Mouse (Mus musculus) adrenal gland, postnatal 36 days (tissue): ENCODE data around the gene Trhr2. TPM values are rescaled to one million over a fixed set of nuclear protein-coding genes. Genes with fewer than 3 reads are reported as not detected.

ENCODE experiments used
- DNase-seq, 2 experiments: peaks; one replicate each; pipeline ENCODE4 v3.0.0; 2021; ENCODE audit warnings: mixed read lengths in 1 of 2
- total RNA-seq, 2 experiments: library from RNA; stranded (reverse); gene quantifications; 2 replicates each; pipeline ENCODE4 v1.2.3; 2021

Gene Trhr2
- total RNA-seq, 2 experiments from 2014 or later, result not detected

DNA sequence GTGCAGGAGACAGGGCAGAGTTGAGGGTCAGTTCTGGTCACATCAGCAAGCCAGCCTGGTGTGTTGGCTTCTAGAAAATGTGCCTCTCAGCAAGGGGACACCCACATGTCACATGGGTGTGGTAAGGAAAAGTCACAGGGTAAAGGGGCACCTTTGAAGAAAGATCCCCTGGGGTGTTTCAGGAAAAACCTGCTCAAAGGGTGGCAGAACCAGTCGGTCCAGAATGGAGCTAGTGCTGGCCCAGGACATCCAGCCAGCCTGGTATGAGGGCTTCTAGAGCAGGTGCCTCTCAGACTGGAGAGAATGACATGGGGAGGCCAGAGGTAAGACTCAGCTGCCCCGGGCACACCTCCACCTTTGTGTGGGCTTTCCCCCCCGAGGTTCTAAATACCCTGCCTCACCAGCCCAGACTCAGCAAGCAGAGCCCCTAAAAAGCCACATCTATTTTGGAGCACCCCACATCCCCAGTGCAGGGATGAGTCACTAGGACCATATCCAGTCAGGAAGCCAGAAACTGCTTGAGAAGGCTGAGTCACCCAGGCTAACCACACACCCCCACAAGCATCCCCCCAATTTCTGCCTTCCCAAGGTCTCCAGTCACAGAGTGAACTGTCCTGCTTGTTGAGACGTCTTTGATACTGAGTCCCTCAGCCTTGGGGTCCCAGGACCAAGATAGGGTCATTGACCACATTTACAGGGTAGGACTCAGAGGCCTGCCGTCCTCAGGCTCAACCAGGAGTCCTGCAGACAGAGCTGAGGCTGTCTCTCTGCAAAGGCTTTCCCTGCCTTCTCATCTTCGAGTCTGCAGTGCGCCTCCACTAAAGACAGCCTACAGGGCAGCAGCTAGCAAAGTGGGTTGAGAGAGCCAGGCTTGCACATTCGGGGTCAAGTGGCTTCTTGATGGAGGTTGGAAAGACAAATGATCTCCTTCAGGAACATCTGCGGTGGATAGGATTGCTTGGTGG lies 4.6 kb downstream of the Trhr2 start:
- DNase-seq, result peak in 1 of 2 experiments; percentile 42

DNA sequence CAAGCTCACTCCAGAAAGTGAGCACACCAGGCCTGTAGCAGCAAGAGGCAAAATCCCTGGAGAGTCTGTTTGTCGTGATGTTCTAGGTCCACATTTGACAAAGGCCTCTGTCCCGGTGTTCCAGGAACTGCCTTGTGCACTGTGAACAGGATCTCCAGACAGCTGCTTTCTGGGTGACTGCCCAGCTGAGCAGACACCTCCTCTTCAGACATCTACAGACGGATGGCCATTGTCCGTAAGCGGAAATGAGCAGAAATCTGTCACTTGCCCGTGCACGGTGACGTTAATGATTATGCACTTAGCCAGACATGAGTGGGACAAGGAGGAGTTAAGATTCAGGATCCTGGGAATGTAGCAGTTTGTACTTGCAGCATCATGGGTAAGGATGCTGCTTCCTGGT lies 6.4 kb downstream of the Trhr2 start:
- no peak for DNase-seq

DNA sequence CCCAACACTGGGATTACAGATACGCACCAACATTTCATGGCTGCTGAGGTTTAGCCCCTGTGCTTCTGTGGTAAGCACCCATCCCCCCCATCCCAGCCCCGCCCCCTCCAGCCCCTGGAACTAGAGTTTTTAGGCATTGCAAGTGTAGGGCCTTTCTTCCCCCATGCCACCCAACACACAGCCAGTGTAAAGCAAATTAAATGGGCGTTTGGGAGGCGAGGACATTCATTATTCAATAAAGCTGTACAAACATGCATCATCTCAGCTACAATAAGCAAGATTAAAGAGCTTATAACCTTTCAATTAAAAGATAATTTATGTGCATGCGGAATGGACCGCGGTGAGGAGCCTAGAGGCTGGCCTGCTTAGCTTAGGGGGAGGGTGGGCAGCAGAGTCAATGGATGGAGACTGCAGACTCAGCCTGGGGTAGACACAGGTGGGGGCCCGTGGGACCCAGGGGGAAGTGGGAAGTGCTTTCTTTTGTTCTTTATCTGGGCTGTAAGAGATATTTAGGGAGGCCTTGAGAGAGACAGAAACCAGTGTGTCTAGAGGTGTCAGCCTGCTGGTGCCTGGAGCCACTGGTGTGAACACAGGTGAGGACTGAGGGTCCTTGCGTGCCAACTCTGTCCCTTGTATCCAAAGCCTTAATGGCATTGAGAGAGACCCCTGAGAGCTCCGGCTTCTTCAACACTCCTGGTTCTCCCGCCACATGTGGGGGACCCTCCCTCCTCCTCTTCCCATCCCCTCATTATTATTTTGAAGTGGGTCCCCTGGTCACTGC lies 10.0 kb downstream of the Trhr2 start:
- DNase-seq, result no peak

DNA sequence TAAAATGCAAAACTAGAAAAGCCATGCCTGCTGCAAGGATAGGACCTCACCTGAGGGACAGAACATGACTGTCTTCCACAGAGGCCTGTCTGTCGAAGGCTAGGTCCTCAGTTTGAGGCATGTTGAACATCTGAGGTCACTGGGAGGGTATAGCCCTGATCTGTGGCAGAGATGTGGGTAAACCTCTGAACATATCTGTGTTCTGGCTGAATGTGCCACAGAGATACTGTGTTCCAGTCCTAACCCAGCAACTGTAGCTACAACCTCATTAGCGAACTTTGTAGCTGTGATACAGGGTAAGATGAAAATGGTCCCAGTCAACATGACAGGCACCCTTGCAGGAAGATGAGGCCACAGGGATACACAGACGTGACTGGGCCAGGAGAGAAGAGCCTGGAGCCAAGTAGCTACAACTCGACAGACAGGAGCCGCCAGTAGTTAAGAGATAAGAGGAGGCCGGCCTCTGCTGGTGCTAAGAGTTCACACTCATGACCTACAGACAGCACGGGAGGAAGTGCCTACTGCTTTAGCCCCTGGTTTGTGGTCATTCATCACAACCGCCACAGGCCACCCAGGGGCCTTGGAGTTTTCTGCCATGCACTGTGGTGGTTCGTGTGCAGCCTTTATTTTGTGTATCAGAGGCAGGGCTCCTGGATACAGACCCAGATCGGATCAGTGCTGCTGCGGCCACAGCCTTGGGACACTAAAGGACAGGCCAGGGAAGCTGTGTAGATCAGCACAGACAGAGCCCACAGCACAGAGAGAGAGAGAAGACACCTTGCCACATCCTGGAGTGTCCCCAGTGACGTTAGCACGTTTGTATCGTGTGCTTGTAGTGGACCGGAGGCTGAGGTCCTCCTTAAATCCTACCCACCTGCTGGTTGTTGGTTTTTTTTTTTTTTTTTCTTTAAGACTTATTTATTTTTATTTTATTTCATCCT lies 10.9 kb downstream of the Trhr2 start:
- DNase-seq, result no peak

- peak; percentile 36 to 65 for DNase-seq
Observed at GRCm38 (mm10) chr8:122347811-122348552, 12.6 kb downstream of the Trhr2 start.

DNA sequence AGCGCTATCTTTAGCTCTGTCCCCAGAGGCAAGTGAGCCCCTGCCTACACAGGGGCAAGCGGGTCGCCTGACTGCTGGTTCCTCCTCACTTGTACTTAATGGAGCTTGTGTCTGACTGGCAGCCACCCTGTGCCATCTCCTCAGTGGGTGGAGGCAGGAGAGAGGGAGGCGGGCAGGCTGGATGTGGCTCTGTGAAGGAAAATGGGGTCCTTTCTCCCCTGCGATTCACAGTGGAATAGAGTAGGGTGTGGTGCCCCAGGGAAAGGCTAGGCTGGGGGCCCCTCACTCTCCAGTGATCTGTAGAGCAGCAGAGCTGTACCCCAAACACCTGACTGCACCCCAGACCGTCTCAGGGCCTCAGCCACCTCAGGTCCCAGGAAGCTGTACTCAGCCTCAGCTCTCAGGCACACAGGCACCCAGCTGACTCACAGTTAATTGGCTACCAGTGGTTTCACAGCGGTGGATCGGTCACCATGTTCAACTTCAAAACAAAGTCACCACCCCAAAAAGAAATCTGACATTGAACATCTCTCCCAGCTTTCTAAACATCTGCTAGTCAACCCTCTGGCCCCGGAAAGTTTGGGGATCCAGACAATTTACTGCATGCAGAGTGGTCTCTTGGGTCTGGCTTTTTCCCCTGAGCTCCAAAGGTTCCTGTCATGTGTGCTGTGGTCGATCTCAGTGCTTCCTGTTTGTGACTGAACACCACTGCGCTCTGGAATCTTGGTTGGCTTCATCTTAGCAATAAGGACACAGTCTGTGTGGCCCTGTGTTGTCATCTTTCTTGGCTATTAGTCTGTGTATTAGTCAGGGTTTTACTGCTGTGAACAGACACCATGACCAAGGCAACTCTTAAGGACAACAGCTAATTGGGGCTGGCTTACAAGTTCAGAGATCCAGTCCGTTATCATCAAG lies 15.1 kb downstream of the Trhr2 start:
- no peak for DNase-seq

DNA sequence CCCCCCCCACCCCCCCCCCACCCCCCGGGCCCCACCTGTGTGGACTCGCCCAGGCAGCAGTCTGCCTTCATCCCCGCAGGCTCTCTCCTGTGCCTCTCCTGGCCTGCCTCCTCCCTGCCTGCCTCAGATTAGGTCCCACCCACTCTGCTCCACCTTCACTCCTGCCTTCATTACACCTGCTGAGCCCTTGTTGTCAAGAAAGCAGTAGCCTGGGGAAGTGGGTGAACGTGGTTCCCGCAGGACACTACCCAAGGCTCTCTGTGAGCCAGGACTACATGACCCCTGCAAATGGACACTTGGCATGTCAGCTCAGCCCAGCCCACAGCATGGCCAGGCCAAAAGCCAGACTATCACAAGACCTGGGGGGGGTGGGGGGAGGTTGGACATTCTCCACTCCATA lies 16.3 kb downstream of the Trhr2 start:
- DNase-seq, result no peak

DNA sequence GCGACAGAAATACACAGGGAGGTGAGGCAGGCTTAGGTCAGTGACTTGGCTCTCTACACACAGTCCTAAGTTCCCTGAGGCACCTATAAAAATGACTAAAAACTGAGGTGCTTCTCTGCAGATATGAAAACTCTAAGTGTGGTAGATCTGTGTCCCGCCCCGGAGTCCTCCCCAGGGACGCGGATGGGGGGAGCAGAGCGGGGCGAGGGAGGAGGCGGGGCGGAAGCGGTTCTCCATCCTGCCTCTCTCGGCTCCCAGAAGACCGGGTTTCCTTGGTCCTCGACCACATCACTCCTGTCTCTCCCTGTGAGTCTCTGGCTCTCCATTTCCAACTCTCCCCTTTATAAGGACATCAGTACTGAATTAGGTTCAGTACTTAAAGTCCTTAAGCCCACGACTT lies 16.8 kb downstream of the Trhr2 start:
- DNase-seq, result peak; percentile 26 to 43

DNA sequence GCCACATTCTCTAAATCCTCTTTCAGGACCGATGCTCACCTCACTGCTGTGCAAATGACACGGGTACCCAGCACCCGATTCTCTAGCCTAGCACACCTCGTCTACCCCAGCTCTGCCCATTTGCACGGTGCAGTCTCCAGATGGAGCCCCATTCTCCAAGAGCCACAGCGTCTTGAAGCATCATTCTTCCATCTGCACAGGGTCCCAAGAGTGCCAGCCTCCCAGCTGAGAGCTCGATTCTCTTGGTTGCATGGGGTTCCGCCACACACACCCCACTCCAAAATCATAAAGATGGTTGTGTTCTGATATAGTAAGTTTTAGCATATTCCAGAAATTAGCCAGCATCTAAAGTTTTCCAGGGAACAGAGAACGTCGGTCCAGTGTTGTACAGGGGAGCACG lies 17.2 kb downstream of the Trhr2 start:
- no peak for DNase-seq

DNA sequence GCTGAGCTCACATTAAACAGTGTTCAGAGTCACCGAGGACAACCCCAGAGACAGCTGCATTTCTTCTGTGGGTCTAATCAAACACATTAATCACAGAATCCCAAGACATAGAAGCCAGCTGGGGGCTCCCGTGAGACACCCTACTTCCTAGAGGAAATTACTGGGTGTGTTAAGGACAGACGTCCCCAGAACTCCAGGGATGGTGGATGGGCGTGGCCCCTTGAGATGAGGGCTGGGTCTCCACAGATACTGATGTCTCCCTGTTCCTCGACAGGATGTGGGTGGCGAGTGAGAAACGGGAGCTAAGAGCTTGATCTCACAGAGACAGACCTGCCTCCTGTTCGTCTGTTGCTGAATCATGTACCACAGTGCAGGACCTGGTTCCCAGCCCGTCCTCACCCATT lies 17.7 kb downstream of the Trhr2 start:
- DNase-seq, result no peak

DNA sequence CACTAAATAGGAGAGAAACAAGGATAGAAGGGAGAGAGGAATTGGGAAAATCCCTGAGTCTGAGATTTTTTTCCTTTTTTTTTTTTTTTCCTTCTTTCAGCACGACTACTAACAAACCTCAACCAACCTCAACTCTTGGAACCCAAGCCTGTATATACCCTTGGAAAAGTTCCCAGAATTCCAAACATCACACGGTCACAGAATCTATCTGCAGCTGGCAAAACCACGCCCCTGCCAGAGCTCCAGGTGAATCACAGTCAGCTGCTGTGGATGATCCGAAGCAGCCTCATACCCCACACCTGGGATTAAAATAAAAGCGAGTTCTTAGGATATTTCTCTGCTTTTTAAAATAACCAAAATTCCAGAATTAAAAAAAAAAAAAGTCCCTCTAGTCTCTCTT lies 18.2 kb downstream of the Trhr2 start:
- no peak for DNase-seq

GRCm38 (mm10) chr8:122341790-122342189 lies 18.8 kb downstream of the Trhr2 start:
- no peak for DNase-seq

DNA sequence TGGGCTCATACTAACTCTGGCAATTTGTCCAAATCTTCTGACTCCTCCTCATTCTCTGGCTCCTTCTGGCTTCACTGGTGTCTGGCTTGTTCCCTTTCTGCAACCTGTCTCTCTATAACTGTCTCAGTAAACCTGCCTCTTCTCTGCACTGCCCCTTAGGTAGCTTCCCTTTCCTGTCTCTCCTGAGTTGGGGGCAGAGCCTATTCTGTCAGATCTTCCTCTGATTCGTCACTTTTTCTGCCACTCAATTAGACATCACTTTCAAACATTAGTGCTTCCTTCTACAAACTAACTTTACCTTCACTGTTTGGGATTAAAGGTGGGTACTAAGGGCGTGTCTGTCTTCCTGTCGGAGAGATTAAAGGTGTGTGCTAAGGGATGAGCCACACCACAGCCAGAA lies 19.8 kb downstream of the Trhr2 start:
- no peak for DNase-seq

- DNase-seq, result no peak
Observed at GRCm38 (mm10) chr8:122338852-122339251, 21.7 kb downstream of the Trhr2 start.

GRCm38 (mm10) chr8:122336251-122336910 lies 24.2 kb downstream of the Trhr2 start:
- DNase-seq, result peak; percentile 61 to 76

- no peak for DNase-seq
Observed at GRCm38 (mm10) chr8:122335638-122336250, 24.8 kb downstream of the Trhr2 start.

GRCm38 (mm10) chr8:122334791-122335490 lies 25.6 kb downstream of the Trhr2 start:
- DNase-seq, result no peak

DNA sequence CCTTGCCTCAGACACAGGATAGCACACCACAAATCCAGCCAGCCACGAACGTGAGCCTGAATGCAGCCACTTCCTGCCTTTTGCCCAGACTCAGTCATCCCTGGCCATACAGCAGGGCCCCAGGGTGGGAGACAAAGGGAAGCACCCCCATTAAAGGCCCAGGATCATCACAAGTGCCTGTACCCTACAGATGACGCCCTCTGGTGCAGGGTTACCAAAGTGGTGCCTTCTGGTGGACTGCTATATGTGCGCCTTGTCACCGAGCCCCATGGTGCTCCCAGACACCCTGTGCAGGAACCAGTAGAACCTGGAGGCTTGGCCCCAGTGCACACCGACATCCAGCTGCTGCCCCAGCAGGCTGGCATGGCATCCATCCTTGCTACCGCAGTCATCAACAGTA lies 27.0 kb downstream of the Trhr2 start:
- no peak for DNase-seq
